Mouse (Mus musculus) midbrain, embryonic 14.5 days (tissue): ENCODE results near the gene Ear6. TPM values are rescaled to one million over a fixed set of nuclear protein-coding genes. Genes with fewer than 3 reads are reported as not detected.
"Not testable (repeated sequence)": the region's sequence is repeated elsewhere in the genome, so short reads cannot be mapped to it uniquely, and the experiment has no call there.

Experiments used
- ATAC-seq: fragments of 200-750 bp; cut with Nextera tagmentation; 2 replicates; pipeline ENCODE4 v1.8.0; 2017; ENCODE audit warnings: moderate number of reproducible peaks, moderate library complexity; ENCODE audit not compliant: low FRiP score, low TSS enrichment
- DNase-seq: peaks from one replicate; pipeline ENCODE4 v3.0.0-alpha.2; 2015
- H3K27ac ChIP-seq: fragments of 300-500 bp; sonication (generic); replicated peaks from 2 replicates; pipeline ENCODE4 v1.5.1; 2014; ENCODE audit warnings: mild to moderate bottlenecking, low read depth, low read length, moderate library complexity
- H3K27me3 ChIP-seq: fragments of 300-500 bp; sonication (generic); 2 replicates; pipeline ENCODE4 v1.6.1; 2014; ENCODE audit warnings: low read length, control low read depth, mixed read lengths; ENCODE audit not compliant: control insufficient read depth, insufficient read depth
- H3K36me3 ChIP-seq: fragments of 300-500 bp; sonication (generic); 2 replicates; pipeline ENCODE4 v1.6.1; 2014; ENCODE audit warnings: low read length, control low read depth; ENCODE audit not compliant: control insufficient read depth, insufficient read depth
- H3K4me1 ChIP-seq: fragments of 300-500 bp; sonication (generic); 2 replicates; pipeline ENCODE4 v1.6.1; 2014; ENCODE audit warnings: mild to moderate bottlenecking, antibody characterized with exemption, low read length, control low read depth; ENCODE audit not compliant: control insufficient read depth, insufficient read depth
- H3K4me2 ChIP-seq: fragments of 300-500 bp; sonication (generic); 2 replicates; pipeline ENCODE4 v1.6.1; 2014; ENCODE audit warnings: mild to moderate bottlenecking, low read length, moderate library complexity
- H3K4me3 ChIP-seq: fragments of 300-500 bp; sonication (generic); replicated peaks from 2 replicates; pipeline ENCODE4 v1.5.1; 2014; ENCODE audit warnings: low read depth, low read length
- H3K9ac ChIP-seq: fragments of 300-500 bp; sonication (generic); replicated peaks from 2 replicates; pipeline ENCODE4 v1.6.1; 2014; ENCODE audit warnings: mild to moderate bottlenecking, low read length, moderate library complexity
- H3K9me3 ChIP-seq: fragments of 300-500 bp; sonication (generic); 2 replicates; pipeline ENCODE4 v1.6.1; 2016; ENCODE audit warnings: low read length, control low read depth, mixed read lengths; ENCODE audit not compliant: control insufficient read depth
- WGBS: fragments of 180-500 bp; shearing (Covaris S2); extraction: QIAGEN DNeasy Blood & Tissue Kit; methylation state at CpG from one replicate; pipeline ENCODE4 v1.1.7; 2014; 5-methylcytosine and 5-hydroxymethylcytosine counted together
- polyA plus RNA-seq: library from polyadenylated mRNA; unstranded; fragments of >200 nt; fragmentation: Nextera tagmentation; extraction: Ambion mirVana; gene quantifications from 2 replicates; pipeline ENCODE4 v1.2.1, GENCODE M21; 2014

Gene Ear6
- polyA plus RNA-seq, 1 experiment from 2014 or later = not detected

DNA sequence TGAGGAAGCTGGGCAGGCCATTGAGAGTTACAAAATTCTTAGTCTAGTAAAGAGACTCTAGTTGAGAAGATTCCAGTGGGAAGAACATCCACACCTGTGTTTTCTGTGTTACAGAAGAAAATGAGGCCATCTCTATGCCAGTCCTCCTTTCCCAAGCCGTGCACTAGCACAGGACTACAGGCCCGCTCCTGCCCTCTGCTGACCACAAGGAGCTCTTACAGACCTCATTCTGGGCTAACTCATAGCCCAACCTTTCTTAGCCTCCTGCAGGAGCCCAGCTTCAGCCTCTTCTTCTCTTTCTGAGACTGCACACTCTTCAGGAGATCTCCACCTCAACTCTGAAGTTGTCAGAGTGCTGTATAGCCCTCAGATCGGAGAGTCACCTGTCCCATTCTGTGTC is 2.5 kb upstream of the Ear6 start:
- not testable (repeated sequence) for H3K36me3 ChIP-seq, H3K9me3 ChIP-seq, H3K27me3 ChIP-seq, H3K4me2 ChIP-seq, ATAC-seq, H3K9ac ChIP-seq, H3K4me1 ChIP-seq, H3K27ac ChIP-seq, H3K4me3 ChIP-seq
- DNase-seq = peak; percentile 46
- 48% methylated on average over 3 of the region's 3 CpGs for WGBS

DNA sequence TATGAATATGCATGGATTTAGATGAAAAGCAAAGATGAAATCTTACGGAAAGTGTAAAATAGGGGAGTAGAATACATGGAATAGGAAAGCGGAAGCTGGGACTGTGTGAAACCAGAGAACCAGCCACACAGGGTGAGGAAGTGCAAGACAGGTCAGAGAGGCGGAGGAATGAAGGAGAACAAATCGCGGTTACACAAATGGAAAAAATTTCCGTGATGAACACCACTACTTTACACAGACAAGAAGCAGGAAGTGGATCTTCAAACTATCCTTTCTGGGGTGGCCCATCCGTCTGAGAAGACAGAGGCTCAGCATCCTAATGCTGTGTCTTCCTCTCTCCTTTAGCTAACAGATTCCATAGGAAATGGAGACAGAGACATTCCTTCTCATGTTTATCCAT is 1.8 kb downstream of the Ear6 start:
- H3K9ac ChIP-seq, ATAC-seq, H3K4me1 ChIP-seq, H3K36me3 ChIP-seq, H3K4me3 ChIP-seq, H3K9me3 ChIP-seq, H3K27ac ChIP-seq, DNase-seq, H3K27me3 ChIP-seq, H3K4me2 ChIP-seq: not testable (repeated sequence)
- WGBS = 88% methylated on average over 7 of the region's 7 CpGs

GRCm38 (mm10) chr14:51863603-51864002 is 10.1 kb downstream of the Ear6 start:
- not testable (repeated sequence) for ATAC-seq, H3K4me3 ChIP-seq, H3K36me3 ChIP-seq, H3K9me3 ChIP-seq, H3K27ac ChIP-seq, H3K9ac ChIP-seq, H3K4me2 ChIP-seq, H3K27me3 ChIP-seq, H3K4me1 ChIP-seq
- DNase-seq = peak; percentile 40
- WGBS = 11% methylated on average over 1 of the region's 1 CpGs

- Histone ChIP-seq H3K4me1 (no peaks in the 10 kb centered on the region), H3K4me2 (no peak overlapping the region), H3K4me3 (no peak overlapping the region), H3K27me3 (no peaks in the 10 kb centered on the region), H3K27ac (no peak overlapping the region), H3K9me3 (no peaks in the 10 kb centered on the region), H3K9ac (no peak overlapping the region), H3K36me3 (no peaks in the 10 kb centered on the region)
- WGBS = 84% methylated on average over 2 of the region's 2 CpGs
- DNase-seq = no peak
- ATAC-seq = no peak
Observed at GRCm38 (mm10) chr14:51870756-51871155, 17.3 kb downstream of the Ear6 start.

- WGBS = 84% methylated on average over 9 of the region's 9 CpGs
- ATAC-seq (no peak), DNase-seq (no peak)
- no peak overlapping the region for H3K27ac ChIP-seq
- H3K4me2 ChIP-seq = no peak overlapping the region
- no peak overlapping the region for H3K4me3 ChIP-seq
- no peak overlapping the region for H3K9ac ChIP-seq
- no peaks in the 10 kb centered on the region for H3K9me3 ChIP-seq
- H3K4me1 ChIP-seq = no peaks in the 10 kb centered on the region
- no peaks in the 10 kb centered on the region for H3K36me3 ChIP-seq
- H3K27me3 ChIP-seq = no peaks in the 10 kb centered on the region
Observed at GRCm38 (mm10) chr14:51871741-51872140, 18.2 kb downstream of the Ear6 start.

- Histone ChIP-seq H3K36me3 (no peaks in the 10 kb centered on the region), H3K4me2 (no peak overlapping the region), H3K9me3 (no peaks in the 10 kb centered on the region), H3K27ac (no peak overlapping the region), H3K27me3 (no peaks in the 10 kb centered on the region), H3K4me3 (no peak overlapping the region), H3K9ac (no peak overlapping the region), H3K4me1 (no peaks in the 10 kb centered on the region)
- ATAC-seq (no peak), DNase-seq (no peak)
- WGBS = 83% methylated on average over 3 of the region's 3 CpGs
Observed at GRCm38 (mm10) chr14:51877517-51877916, 24.0 kb downstream of the Ear6 start.

GRCm38 (mm10) chr14:51883527-51884030 is 30.1 kb downstream of the Ear6 start:
- ATAC-seq (peak; percentile 32), DNase-seq (peak; percentile 83)
- peak overlapping the region; percentile 81 for H3K27ac ChIP-seq
- H3K36me3 ChIP-seq = peaks cover 20% of the 10 kb centered on the region
- peak overlapping the region; percentile 83 for H3K4me2 ChIP-seq
- H3K9ac ChIP-seq = no peak overlapping the region; the same call in 1 of the 2 replicates
- H3K27me3 ChIP-seq = no peaks in the 10 kb centered on the region
- WGBS = under 1% methylated on average over 4 of the region's 4 CpGs
- H3K9me3 ChIP-seq = no peaks in the 10 kb centered on the region
- H3K4me3 ChIP-seq = peak overlapping the region; percentile 77
- peaks cover 12% of the 10 kb centered on the region for H3K4me1 ChIP-seq

- no peaks in the 10 kb centered on the region for H3K9me3 ChIP-seq
- peaks cover 12% of the 10 kb centered on the region for H3K4me1 ChIP-seq
- DNase-seq (peak; percentile 69), ATAC-seq (peak; percentile 4)
- H3K9ac ChIP-seq = peak overlapping the region; percentile 76
- H3K4me3 ChIP-seq = peak overlapping the region; percentile 77
- peaks cover 26% of the 10 kb centered on the region for H3K36me3 ChIP-seq
- peak overlapping the region; percentile 81 for H3K27ac ChIP-seq
- WGBS = 1% methylated on average over 14 of the region's 14 CpGs
- no peaks in the 10 kb centered on the region for H3K27me3 ChIP-seq
- H3K4me2 ChIP-seq = peak overlapping the region; percentile 83
Observed at GRCm38 (mm10) chr14:51884031-51884544, 30.6 kb downstream of the Ear6 start.

GRCm38 (mm10) chr14:51884598-51885331 is 31.3 kb downstream of the Ear6 start, which contains the start of gene Mettl17:
Mettl17 (plus strand) TSS chr14:51884842.
- Histone ChIP-seq H3K4me1 (peaks cover 12% of the 10 kb centered on the region), H3K9me3 (no peaks in the 10 kb centered on the region), H3K36me3 (peaks cover 32% of the 10 kb centered on the region), H3K4me2 (peak within 1 kb of the TSS; percentile 83), H3K9ac (peak within 1 kb of the TSS; percentile 76), H3K4me3 (peak within 1 kb of the TSS; percentile 77), H3K27ac (peak within 1 kb of the TSS; percentile 81), H3K27me3 (no peaks in the 10 kb centered on the region)
- peak; percentile 97 for ATAC-seq
- under 1% methylated on average over 43 of the region's 43 CpGs for WGBS
- DNase-seq = peak; percentile 98
